Mouse (Mus musculus) cerebellum, postnatal 36 days (tissue): Measurements from ENCODE around the gene Col28a1.
A peak's percentile ranks its signal among the peaks of the same experiment; 100 is the strongest.

Experiments
- DNase-seq, 2 experiments: peaks; one replicate each; pipeline ENCODE4 v3.0.0; 2021 to 2022; ENCODE audit warnings: mixed read lengths in 2 of 2

Gene Col28a1

GRCm38 (mm10) chr6:7983646-7983979, 208.8 kb downstream of the Col28a1 start:
- DNase-seq: peak; percentile 35 to 41

- peak; percentile 2 to 4 for DNase-seq
Observed at GRCm38 (mm10) chr6:7982958-7983645, 209.3 kb downstream of the Col28a1 start.

DNA sequence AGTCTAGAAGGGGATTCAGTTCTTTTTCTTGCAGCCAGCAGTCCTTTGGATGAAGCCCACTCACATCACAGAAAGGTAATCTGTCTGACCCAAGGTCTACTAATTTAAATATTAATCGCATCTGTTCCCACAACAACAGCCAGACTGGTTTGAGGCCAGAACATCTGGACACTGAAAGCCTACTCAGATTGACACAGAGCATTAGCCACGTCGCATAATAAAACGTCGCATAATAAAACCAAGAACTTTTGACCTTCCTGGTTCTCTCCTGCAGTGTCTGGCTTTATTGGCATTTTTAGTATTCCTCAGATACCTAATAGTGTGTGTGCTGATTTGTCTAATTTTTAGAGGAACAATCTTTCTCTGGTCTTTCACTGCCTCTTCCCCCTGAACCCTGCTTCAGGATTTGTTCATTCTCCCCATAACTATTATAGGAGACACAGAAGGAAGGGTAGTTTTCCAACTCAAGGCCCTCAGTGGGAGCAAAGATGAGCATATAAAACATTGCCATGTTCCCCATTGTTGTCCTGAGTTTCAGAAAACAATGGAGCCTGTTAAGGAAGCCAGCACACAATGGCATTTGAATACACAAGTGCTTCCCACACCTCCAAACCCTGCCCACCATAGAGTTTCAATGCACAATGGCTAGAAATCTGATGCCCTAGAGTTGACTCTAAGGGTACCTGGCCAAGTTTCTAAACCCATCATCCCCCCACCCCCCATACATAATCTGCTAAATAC, 221.2 kb downstream of the Col28a1 start:
- no peak for DNase-seq

GRCm38 (mm10) chr6:7969376-7969775, 223.0 kb downstream of the Col28a1 start:
- no peak for DNase-seq

DNA sequence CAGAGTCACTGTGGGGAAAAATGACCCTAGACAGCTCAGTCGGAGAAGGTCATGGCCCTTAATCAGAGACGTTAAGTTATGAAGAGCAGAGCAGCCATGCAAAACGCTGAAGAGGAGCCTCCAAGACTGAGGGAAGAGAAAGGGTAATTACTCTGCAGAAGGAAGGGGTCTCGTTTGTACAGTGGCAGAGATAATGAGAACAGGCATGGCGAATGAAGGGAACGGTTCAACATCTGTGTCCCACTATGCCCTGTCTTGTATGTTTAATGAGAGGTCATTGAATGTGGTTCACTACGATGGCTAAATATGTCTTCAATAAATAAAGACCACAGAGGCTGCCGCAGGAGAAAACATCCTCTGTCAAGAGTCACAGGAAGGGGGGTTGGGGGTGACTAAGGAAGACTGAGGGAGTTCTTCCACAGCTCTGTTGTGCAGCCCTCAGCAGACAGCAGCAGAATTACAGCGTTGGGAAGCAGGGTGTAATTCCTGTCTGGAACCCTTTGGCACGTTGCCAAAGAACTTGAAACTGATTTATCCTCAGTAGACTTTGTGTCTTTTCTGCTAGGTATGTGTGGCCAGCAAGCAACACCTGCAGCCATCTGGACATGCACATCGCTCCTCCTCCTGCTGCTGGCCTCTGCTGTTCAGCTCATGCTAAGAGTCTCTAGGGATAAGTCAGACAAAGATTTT, 226.4 kb downstream of the Col28a1 start:
- DNase-seq: no peak

DNA sequence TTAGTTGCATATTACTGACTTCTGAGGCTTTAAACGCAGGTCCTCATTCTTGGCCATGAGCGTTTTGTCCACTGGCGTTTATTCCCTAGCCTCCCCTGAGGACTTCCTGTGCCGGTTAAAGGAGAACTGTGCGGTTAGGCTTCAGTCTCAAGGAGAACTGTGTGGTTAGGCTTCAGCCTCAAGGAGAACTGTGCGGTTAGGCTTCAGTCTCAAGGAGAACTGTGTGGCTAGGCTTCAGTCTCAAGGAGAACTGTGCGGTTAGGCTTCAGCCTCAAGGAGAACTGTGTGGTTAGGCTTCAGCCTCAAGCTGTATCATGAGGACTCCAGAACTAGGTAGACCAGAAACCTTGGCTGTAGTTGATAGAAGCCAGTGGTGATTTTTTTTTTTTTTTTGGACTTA, 229.7 kb downstream of the Col28a1 start:
- DNase-seq: no peak

DNA sequence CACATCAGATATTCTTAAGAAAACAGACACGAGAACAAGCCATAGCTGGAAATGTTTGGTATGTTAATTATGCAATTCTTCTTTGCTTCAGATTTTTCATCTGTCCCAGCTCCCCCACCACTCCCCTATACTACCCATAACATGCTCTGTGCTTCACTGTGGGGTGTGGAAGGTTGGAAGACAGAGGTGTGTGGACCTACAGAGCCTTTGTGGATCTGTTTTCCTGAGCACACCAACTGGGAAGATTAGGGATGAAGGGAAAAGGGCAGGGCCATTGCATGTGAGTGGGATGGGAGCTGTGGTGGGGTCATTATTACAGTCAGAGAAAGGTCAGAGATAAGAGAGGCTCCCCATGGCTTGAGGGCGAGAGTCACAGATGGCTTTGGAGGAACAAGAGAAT, 240.2 kb downstream of the Col28a1 start:
- DNase-seq: no peak

DNA sequence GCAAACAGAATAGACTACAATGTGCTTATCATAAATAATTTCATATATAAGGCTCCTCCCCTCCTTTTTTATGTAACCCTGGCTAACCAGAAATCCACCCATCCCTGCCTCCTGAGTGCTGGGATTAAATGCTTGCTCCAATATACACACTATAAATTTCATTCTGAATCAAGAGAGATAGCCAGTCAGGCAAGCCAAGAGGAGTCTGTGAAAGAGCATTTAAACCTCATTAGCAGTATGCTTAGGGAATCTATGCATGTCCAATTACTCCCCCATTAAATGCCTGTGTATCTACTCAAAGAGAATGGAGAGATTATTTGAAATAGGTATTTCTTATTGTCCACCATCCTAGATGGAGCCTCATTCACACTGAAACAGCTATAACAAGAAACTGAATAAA, 240.6 kb downstream of the Col28a1 start:
- no peak for DNase-seq
